Mouse (Mus musculus) liver, embryonic 14.5 days (tissue): Measurements from ENCODE around the gene Zfp629. TPM values are rescaled to one million over a fixed set of nuclear protein-coding genes. Genes with fewer than 3 reads are reported as not detected.
"Not testable (repeated sequence)": the region's sequence is repeated elsewhere in the genome, so short reads cannot be mapped to it uniquely, and the experiment has no call there.

Experiments used
- ATAC-seq: fragments of 200-750 bp; cut with Nextera tagmentation; 2 replicates; pipeline ENCODE4 v1.8.0; 2017; ENCODE audit warnings: moderate number of reproducible peaks, mild to moderate bottlenecking, moderate library complexity; ENCODE audit not compliant: insufficient read depth
- DNase-seq, 3 experiments: peaks; one replicate each; pipeline ENCODE4 v3.0.0-alpha.2; 2012 to 2013; ENCODE audit warnings: low read depth in 3 of 3, low spot score in 3 of 3
- H3K27ac ChIP-seq: fragments of 300-500 bp; sonication (generic); 2 replicates; pipeline ENCODE4 v1.5.1; 2014; ENCODE audit warnings: moderate library complexity, mild to moderate bottlenecking, control low read depth, inconsistent platforms
- H3K27me3 ChIP-seq: fragments of 300-500 bp; sonication (generic); 2 replicates; pipeline ENCODE4 v1.6.1; 2014; ENCODE audit warnings: mild to moderate bottlenecking, low read length, moderate library complexity; ENCODE audit not compliant: control insufficient read depth, insufficient read depth
- H3K36me3 ChIP-seq: fragments of 300-500 bp; sonication (generic); replicated peaks from 2 replicates; pipeline ENCODE4 v1.6.1; 2014; ENCODE audit warnings: low read depth; ENCODE audit not compliant: control insufficient read depth, insufficient read depth
- H3K4me1 ChIP-seq, 2 experiments: fragments of 200-500 bp in 1 of 2; fragments of 300-500 bp in 1 of 2; sonication (generic) in 1 of 2; replicated peaks; 2 replicates each; pipeline ENCODE4 v1.6.1; 2012 to 2014; ENCODE audit warnings: antibody characterized with exemption in 1 of 2, inconsistent platforms in 1 of 2, low read length in 1 of 2; ENCODE audit not compliant: control insufficient read depth in 2 of 2, insufficient read depth in 2 of 2
- H3K4me2 ChIP-seq: fragments of 300-500 bp; sonication (generic); 2 replicates; pipeline ENCODE4 v1.6.1; 2014; ENCODE audit warnings: low read depth, mild to moderate bottlenecking, control low read depth, moderate library complexity
- H3K4me3 ChIP-seq, 2 experiments: fragments of 200-500 bp in 1 of 2; fragments of 300-500 bp in 1 of 2; sonication (generic) in 1 of 2; 2 replicates each; pipeline ENCODE4 v1.5.1; 2012 to 2014; ENCODE audit warnings: low read depth in 2 of 2, low read length in 2 of 2, mild to moderate bottlenecking in 2 of 2, control low read depth in 1 of 2, inconsistent platforms in 1 of 2, moderate library complexity in 1 of 2; ENCODE audit not compliant: insufficient read depth in 1 of 2
- H3K9ac ChIP-seq: fragments of 300-500 bp; sonication (generic); replicated peaks from 2 replicates; pipeline ENCODE4 v1.6.1; 2014; ENCODE audit warnings: mild to moderate bottlenecking, control low read depth, moderate library complexity
- H3K9me3 ChIP-seq: fragments of 300-500 bp; sonication (generic); 2 replicates; pipeline ENCODE4 v1.6.1; 2016; ENCODE audit warnings: low read length, mixed read lengths; ENCODE audit not compliant: control insufficient read depth
- CTCF ChIP-seq: IDR thresholded peaks from 2 replicates; pipeline ENCODE4 v1.5.1; 2016; ENCODE audit warnings: antibody characterized with exemption, low read depth, control low read depth
- EP300 ChIP-seq: IDR thresholded peaks from 2 replicates; pipeline ENCODE4 v1.6.1; 2016; ENCODE audit warnings: antibody characterized with exemption, low read depth
- WGBS: fragments of 180-500 bp; shearing (Covaris S2); extraction: QIAGEN DNeasy Blood & Tissue Kit; methylation state at CpG from one replicate; pipeline ENCODE4 v1.1.7; 2014; ENCODE audit not compliant: insufficient replicate concordance; 5-methylcytosine and 5-hydroxymethylcytosine counted together
- polyA plus RNA-seq, 2 experiments: library from polyadenylated mRNA; depleted of rRNA in 1 of 2; stranded (reverse) in 1 of 2; unstranded in 1 of 2; fragments of >200 nt; fragmentation: Nextera tagmentation in 1 of 2; extraction: Ambion mirVana in 1 of 2; gene quantifications; 2 replicates each; pipeline versions ENCODE4 v1.2.1 to v1.2.3; 2012 to 2014

Zfp629 gene
- polyA plus RNA-seq, 2 experiments: 1.4 to 1.9 TPM

- TF ChIP-seq EP300 (no peak), CTCF (no peak)
- no peak overlapping the region for H3K4me3 ChIP-seq
- H3K27me3 ChIP-seq: no peaks in the 10 kb centered on the region
- no peaks in the 10 kb centered on the region for H3K4me1 ChIP-seq
- ATAC-seq (no peak), DNase-seq (no peak)
- H3K36me3 ChIP-seq: no peaks in the 10 kb centered on the region
- no peak overlapping the region for H3K4me2 ChIP-seq
- 66% methylated on average over 10 of the region's 10 CpGs for WGBS
- H3K27ac ChIP-seq: no peak overlapping the region
- H3K9ac ChIP-seq: no peak overlapping the region
- H3K9me3 ChIP-seq: no peaks in the 10 kb centered on the region
These were observed 38.7 kb upstream of the Zfp629 start for GRCm38 (mm10) chr7:127654318-127654717.

- H3K4me3 ChIP-seq: no peak overlapping the region
- no peaks in the 10 kb centered on the region for H3K9me3 ChIP-seq
- no peaks in the 10 kb centered on the region for H3K27me3 ChIP-seq
- H3K9ac ChIP-seq: no peak overlapping the region
- ATAC-seq (no peak), DNase-seq (no peak)
- H3K4me2 ChIP-seq: no peak overlapping the region
- no peak overlapping the region for H3K27ac ChIP-seq
- no peaks in the 10 kb centered on the region for H3K36me3 ChIP-seq
- TF ChIP-seq CTCF (no peak), EP300 (no peak)
- H3K4me1 ChIP-seq: no peaks in the 10 kb centered on the region
- WGBS: 24% methylated on average over 18 of the region's 18 CpGs
These were observed 36.5 kb upstream of the Zfp629 start for GRCm38 (mm10) chr7:127652050-127652449.

DNA sequence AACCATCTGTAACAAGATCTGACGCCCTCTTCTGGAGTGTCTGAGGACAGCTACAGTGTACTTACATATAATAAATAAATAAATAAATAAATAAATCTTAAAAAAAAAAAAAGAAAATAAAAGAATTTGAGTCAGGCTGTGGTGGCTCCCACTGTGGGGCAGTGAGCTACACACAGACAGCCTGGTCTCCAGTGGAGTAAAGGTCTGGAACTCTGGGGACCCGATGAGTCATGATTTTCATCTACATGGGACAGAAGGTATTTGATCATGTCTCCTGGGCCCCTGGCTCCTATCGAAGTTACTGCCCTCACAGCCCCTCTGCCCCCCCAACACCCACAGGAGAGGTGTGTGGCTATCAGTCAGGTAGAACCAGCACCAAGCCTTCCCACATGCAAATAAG lies 36.0 kb upstream of the Zfp629 start:
- no peak overlapping the region for H3K27ac ChIP-seq
- no peaks in the 10 kb centered on the region for H3K4me1 ChIP-seq
- TF ChIP-seq CTCF (no peak), EP300 (no peak)
- no peak overlapping the region for H3K4me3 ChIP-seq
- no peak overlapping the region for H3K4me2 ChIP-seq
- H3K27me3 ChIP-seq: no peaks in the 10 kb centered on the region
- 68% methylated on average over 2 of the region's 3 CpGs for WGBS
- no peaks in the 10 kb centered on the region for H3K36me3 ChIP-seq
- H3K9me3 ChIP-seq: no peaks in the 10 kb centered on the region
- no peak overlapping the region for H3K9ac ChIP-seq
- DNase-seq (no peak), ATAC-seq (no peak)

- Histone ChIP-seq H3K36me3 (no peaks in the 10 kb centered on the region), H3K27me3 (no peaks in the 10 kb centered on the region), H3K4me1 (no peaks in the 10 kb centered on the region), H3K4me3 (no peak overlapping the region), H3K4me2 (no peak overlapping the region), H3K9ac (no peak overlapping the region), H3K27ac (no peak overlapping the region), H3K9me3 (no peaks in the 10 kb centered on the region)
- DNase-seq (no peak), ATAC-seq (no peak)
- no peak for TF ChIP-seq EP300
- TF ChIP-seq CTCF: no peak
- 67% methylated on average over 6 of the region's 6 CpGs for WGBS
These were observed 33.6 kb upstream of the Zfp629 start for GRCm38 (mm10) chr7:127649206-127649605.

- Histone ChIP-seq H3K4me2 (no peak overlapping the region), H3K4me3 (no peak overlapping the region), H3K27me3 (no peaks in the 10 kb centered on the region), H3K36me3 (no peaks in the 10 kb centered on the region), H3K9me3 (no peaks in the 10 kb centered on the region), H3K4me1 (no peaks in the 10 kb centered on the region), H3K9ac (no peak overlapping the region), H3K27ac (no peak overlapping the region)
- DNase-seq: no peak
- ATAC-seq: no peak
- 47% methylated on average over 4 of the region's 4 CpGs for WGBS
- TF ChIP-seq CTCF (no peak), EP300 (no peak)
These were observed 33.1 kb upstream of the Zfp629 start for GRCm38 (mm10) chr7:127648516-127649201.

DNA sequence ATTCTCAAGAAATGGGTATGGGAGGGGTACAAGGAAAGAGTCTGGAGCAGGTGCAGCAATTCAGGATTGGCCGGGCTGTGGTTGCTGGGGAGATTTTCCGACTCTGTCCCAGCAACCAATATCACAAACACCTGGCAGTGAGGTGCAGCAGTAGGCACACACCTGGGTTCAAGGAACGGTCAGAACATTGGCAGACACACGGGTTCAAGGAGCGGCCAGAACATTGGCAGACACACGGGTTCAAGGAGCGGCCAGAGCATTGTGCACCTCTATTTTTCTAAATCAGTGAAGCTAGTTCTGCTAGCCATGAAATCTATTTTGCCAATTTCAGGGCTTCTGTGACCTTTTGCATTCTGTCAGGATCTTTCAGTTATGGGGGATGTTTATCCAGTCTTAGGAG lies 32.0 kb upstream of the Zfp629 start:
- not testable (repeated sequence) for ATAC-seq, H3K4me1 ChIP-seq

More for the DNA sequence above, 32.0 kb upstream of the Zfp629 start:
- 78% methylated on average over 7 of the region's 7 CpGs for WGBS
- not testable (repeated sequence) for H3K27me3 ChIP-seq, H3K36me3 ChIP-seq, H3K4me3 ChIP-seq, H3K4me2 ChIP-seq, H3K27ac ChIP-seq, H3K9me3 ChIP-seq, DNase-seq, H3K9ac ChIP-seq
